Mouse (Mus musculus) lung, postnatal 0 days (tissue): ENCODE data around the gene Lzts3.

Experiments
- CTCF ChIP-seq: IDR thresholded peaks from 2 replicates; pipeline ENCODE4 v1.5.1; 2016; ENCODE audit warnings: antibody characterized with exemption, mild to moderate bottlenecking
- EP300 ChIP-seq: IDR thresholded peaks from 2 replicates; pipeline ENCODE4 v1.6.1; 2016; ENCODE audit warnings: antibody characterized with exemption, mild to moderate bottlenecking, control low read depth

GRCm38 (mm10) chr2:130589157-130589556 lies 53.4 kb downstream of the Lzts3 start:
- no peak for TF ChIP-seq CTCF
- no peak for TF ChIP-seq EP300
